15 mouse cellular contexts compared by ENCODE assay signal in genomic region chr17:86083207-86083606, GRCm38 (mm10).
DNase-seq lines count a peak whose midpoint lies in the region; ATAC-seq and TF ChIP-seq lines count a peak whose summit lies in the region.
"Had no signal": no experiment of that assay in that cellular context is flagged by ENCODE, and none has a peak within 500 bp of the region (broad histone marks: within the 10 kb centered on the region; RNA-seq: fewer than 3 reads in every experiment).

No protein-coding gene starts in this region.

- TF ChIP-seq CTCF in layer of hippocampus, adult 2 months (conservative IDR thresholded peaks at IDR 0.05): no peak

- no peak overlapping the region for H3K4me2 ChIP-seq in embryonic facial prominence, embryonic 13.5 days
- H3K4me2 ChIP-seq: hindbrain, embryonic 15.5 days had no signal

- no peaks in the 10 kb centered on the region for H3K27me3 ChIP-seq in embryonic facial prominence, embryonic 13.5 days
- H3K27me3 ChIP-seq in embryonic facial prominence, embryonic 10.5 days (replicated peaks; ENCODE audit: low read depth, poor library complexity, severe bottlenecking): no peaks in the 10 kb centered on the region
- H3K27me3 ChIP-seq: hindbrain, embryonic 15.5 days had no signal

- peaks cover 5% of the 10 kb centered on the region; the same call in 1 of the 2 replicates for H3K4me1 ChIP-seq in embryonic facial prominence, embryonic 13.5 days
- peaks cover 2% of the 10 kb centered on the region for H3K4me1 ChIP-seq in embryonic facial prominence, embryonic 10.5 days
- H3K4me1 ChIP-seq: hindbrain, embryonic 15.5 days had no signal

- no peak overlapping the region for H3K9ac ChIP-seq in embryonic facial prominence, embryonic 13.5 days
- H3K9ac ChIP-seq: hindbrain, embryonic 15.5 days had no signal

- ATAC-seq in embryonic facial prominence, embryonic 13.5 days (ENCODE audit: insufficient number of reproducible peaks, insufficient read depth, low FRiP score, low TSS enrichment, low read depth): no peak
- ATAC-seq in cerebellum, adult (ENCODE audit: insufficient number of reproducible peaks, low FRiP score, low TSS enrichment): no peak

- H3K4me3 ChIP-seq in embryonic facial prominence, embryonic 13.5 days: no peak overlapping the region
- no peak overlapping the region for H3K4me3 ChIP-seq in embryonic facial prominence, embryonic 10.5 days
- no peak overlapping the region for H3K4me3 ChIP-seq in layer of hippocampus, adult 2 months
- H3K4me3 ChIP-seq: erythroblast, embryonic 14.5 days; hindbrain, embryonic 15.5 days; midbrain, embryonic 10.5 days had no signal

- H3K9me3 ChIP-seq in embryonic facial prominence, embryonic 13.5 days: no peaks in the 10 kb centered on the region
- no peaks in the 10 kb centered on the region for H3K9me3 ChIP-seq in embryonic facial prominence, embryonic 10.5 days
- H3K9me3 ChIP-seq: hindbrain, embryonic 15.5 days; midbrain, embryonic 10.5 days had no signal

- 59% methylated on average over 7 of the region's 7 CpGs for WGBS in embryonic facial prominence, embryonic 13.5 days
- WGBS in embryonic facial prominence, embryonic 10.5 days: 83% methylated on average over 7 of the region's 7 CpGs

- H3K36me3 ChIP-seq in embryonic facial prominence, embryonic 13.5 days: 0 out of 2 replicates have a peak, but pooled peaks cover 3% of the 10 kb centered on the region
- peaks cover 11% of the 10 kb centered on the region; the same call in 1 of the 2 replicates for H3K36me3 ChIP-seq in embryonic facial prominence, embryonic 10.5 days (replicated peaks)
- H3K36me3 ChIP-seq: hindbrain, embryonic 15.5 days; midbrain, embryonic 10.5 days had no signal

- no peak for DNase-seq in embryonic facial prominence, embryonic 10.5 days (ENCODE audit: low spot score)
- peak; percentile 6 for DNase-seq in kidney, postnatal 14 days
- DNase-seq in kidney, adult 18-20 months: no peak
- DNase-seq in R1 (ENCODE audit: low read depth, low spot score): peak; percentile 14
- peak; percentile 17 for DNase-seq in lung, postnatal 10 days
- DNase-seq in layer of hippocampus, adult 2 months (ENCODE audit: low spot score in 2 of 2): no peak
- DNase-seq: adrenal gland, postnatal 14 days; cerebellum, adult 9-11 months; kidney, adult 9 months; left cerebral cortex, postnatal 4 days had no signal

- peak overlapping the region; percentile 51; the same call in 1 of the 2 replicates for H3K27ac ChIP-seq in embryonic facial prominence, embryonic 13.5 days
- no peak overlapping the region for H3K27ac ChIP-seq in embryonic facial prominence, embryonic 10.5 days (replicated peaks)
- H3K27ac ChIP-seq in layer of hippocampus, adult 2 months: no peak overlapping the region
- H3K27ac ChIP-seq: hindbrain, embryonic 15.5 days; midbrain, embryonic 10.5 days had no signal

Comparison
In these comparisons a context has a peak if more than half of its experiments do, and no peak if none do; other contexts are left out.
1. DNase-seq: peak in kidney, postnatal 14 days (single experiment), R1 (single experiment) and lung, postnatal 10 days (single experiment); none in embryonic facial prominence, embryonic 10.5 days (single experiment), kidney, adult 18-20 months (single experiment) and layer of hippocampus, adult 2 months (0 of 2).